Mouse (Mus musculus): ENCODE measurements around the gene Cys1.

The Cys1 gene

GRCm38 (mm10) chr12:24697484-24698204 is 16.0 kb upstream of the Cys1 start:
- DNase-seq (ENCODE audit: inconsistent ontology term), result no peak

- DNase-seq (ENCODE audit: inconsistent ontology term), result peak; percentile 74
These were observed 15.2 kb upstream of the Cys1 start for GRCm38 (mm10) chr12:24696500-24697483.

- no peak for DNase-seq (ENCODE audit: inconsistent ontology term)
These were observed 8.7 kb upstream of the Cys1 start for GRCm38 (mm10) chr12:24690351-24690750.

- DNase-seq (ENCODE audit: inconsistent ontology term), result no peak
These were observed 5.2 kb upstream of the Cys1 start for GRCm38 (mm10) chr12:24686696-24687346.

- no peak for DNase-seq (ENCODE audit: inconsistent ontology term)
These were observed 4.6 kb upstream of the Cys1 start for GRCm38 (mm10) chr12:24686038-24686695.

GRCm38 (mm10) chr12:24683461-24683860 is 1.8 kb upstream of the Cys1 start:
- no peak for DNase-seq (ENCODE audit: inconsistent ontology term)

- DNase-seq (ENCODE audit: inconsistent ontology term), result no peak
These were observed 950 bp upstream of the Cys1 start for GRCm38 (mm10) chr12:24682563-24682962.

GRCm38 (mm10) chr12:24680492-24681285 is 924 bp downstream of the Cys1 start:
- DNase-seq (ENCODE audit: inconsistent ontology term), result peak; percentile 64

- peak; percentile 70 for DNase-seq (ENCODE audit: inconsistent ontology term)
These were observed 1.5 kb downstream of the Cys1 start for GRCm38 (mm10) chr12:24680096-24680491.

- DNase-seq (ENCODE audit: inconsistent ontology term), result no peak
These were observed 19.5 kb downstream of the Cys1 start for GRCm38 (mm10) chr12:24662131-24662530.

GRCm38 (mm10) chr12:24661100-24661499 is 20.5 kb downstream of the Cys1 start:
- no peak for DNase-seq (ENCODE audit: inconsistent ontology term)

GRCm38 (mm10) chr12:24659923-24660322 is 21.7 kb downstream of the Cys1 start:
- DNase-seq (ENCODE audit: inconsistent ontology term), result no peak

GRCm38 (mm10) chr12:24658998-24659397 is 22.6 kb downstream of the Cys1 start:
- no peak for DNase-seq (ENCODE audit: inconsistent ontology term)

GRCm38 (mm10) chr12:24656436-24656835 is 25.2 kb downstream of the Cys1 start:
- no peak for DNase-seq (ENCODE audit: inconsistent ontology term)

GRCm38 (mm10) chr12:24654065-24654862 is 27.3 kb downstream of the Cys1 start:
- no peak for DNase-seq (ENCODE audit: inconsistent ontology term)

- peak; percentile 97 for DNase-seq (ENCODE audit: inconsistent ontology term)
These were observed 29.8 kb downstream of the Cys1 start for GRCm38 (mm10) chr12:24651642-24652342.

- DNase-seq (ENCODE audit: inconsistent ontology term), result peak; percentile 99
These were observed 30.5 kb downstream of the Cys1 start, which contains the start of gene Klf11 for GRCm38 (mm10) chr12:24651063-24651557. Gene Klf11, plus strand, starts transcription at chr12:24651274.

GRCm38 (mm10) chr12:24650415-24651062 is 31.1 kb downstream of the Cys1 start:
- DNase-seq (ENCODE audit: inconsistent ontology term), result no peak
